Mouse (Mus musculus): ENCODE results near the gene Smtnl1. TPM values are rescaled to one million over a fixed set of nuclear protein-coding genes. Genes with fewer than 3 reads are reported as not detected.

The Smtnl1 gene
- total and polyA plus RNA-seq, 3 experiments, result not detected

- peak overlapping the region; percentile 88 for H3K9ac ChIP-seq (ENCODE audit: control insufficient read depth, low read depth, low read length, poor library complexity, severe bottlenecking)
- H3K4me1 ChIP-seq (ENCODE audit: control insufficient read depth in 1 of 2, insufficient read depth in 2 of 2, low read length in 2 of 2), result peaks cover 26 to 32% of the 10 kb centered on the region in 2 experiments
- H3K36me3 ChIP-seq (ENCODE audit: control insufficient read depth in 1 of 2, insufficient read depth in 2 of 2, low read length in 2 of 2), result peaks cover 6 to 43% of the 10 kb centered on the region in 2 experiments
- H3K27me3 ChIP-seq (ENCODE audit: control insufficient read depth in 1 of 2, insufficient read depth in 2 of 2, low read length in 2 of 2), result no peaks in the 10 kb centered on the region
- peak overlapping the region; percentile 91 for H3K27ac ChIP-seq (ENCODE audit: control insufficient read depth, low read depth, low read length)
- H3K9me3 ChIP-seq (replicated peaks; ENCODE audit: insufficient read depth, low read length), result no peaks in the 10 kb centered on the region
- H3K79me2 ChIP-seq (ENCODE audit: control insufficient read depth, insufficient read depth, low read length, poor library complexity), result peaks cover 58% of the 10 kb centered on the region
- peak; percentile 95 for DNase-seq (ENCODE audit: low read depth, low spot score)
- H3K4me3 ChIP-seq (ENCODE audit: control insufficient read depth in 1 of 2, insufficient read depth in 1 of 2, low read depth in 2 of 2, low read length in 2 of 2), result peak overlapping the region; percentile 78 to 96
- TF ChIP-seq BHLHE40 (IDR thresholded peaks at IDR 0.05; ENCODE audit: borderline replicate concordance, low read depth, low read length) (peak; percentile 60; the same call in 1 of the 2 replicates), SIN3A (IDR thresholded peaks at IDR 0.05; ENCODE audit: low read length) (peak; percentile 95), TAL1 (IDR thresholded peaks at IDR 0.05; ENCODE audit: low read length) (peak; percentile 92), ETS1 (IDR thresholded peaks at IDR 0.05; ENCODE audit: low read depth, low read length) (peak; percentile 91), MAX (IDR thresholded peaks at IDR 0.05; ENCODE audit: low read length) (peak; percentile 54; the same call in 1 of the 2 replicates), MAFK (IDR thresholded peaks at IDR 0.05; ENCODE audit: borderline replicate concordance, low read depth, low read length) (peak; percentile 49; the same call in 1 of the 2 replicates), CHD2 (IDR thresholded peaks at IDR 0.05; ENCODE audit: low read length) (0 out of 2 replicates have a peak, but pooled peaks have one; percentile 30), ZMIZ1 (IDR thresholded peaks at IDR 0.05; ENCODE audit: low read depth, low read length) (peak; percentile 89), CHD1 (IDR thresholded peaks at IDR 0.05; ENCODE audit: low read depth, low read length) (no peak; the same call in 1 of the 2 replicates), MAZ (IDR thresholded peaks at IDR 0.05; ENCODE audit: low read depth, low read length) (peak; percentile 98), ELF1 (IDR thresholded peaks at IDR 0.05; ENCODE audit: low read depth, low read length) (peak; percentile 46; the same call in 1 of the 2 replicates), RAD21 (IDR thresholded peaks at IDR 0.05; ENCODE audit: low read depth, low read length) (no peak), MXI1 (IDR thresholded peaks at IDR 0.05; ENCODE audit: low read depth, low read length) (no peak; the same call in none of the 2 replicates), ZC3H11A (IDR thresholded peaks at IDR 0.05; ENCODE audit: low read depth, low read length) (no peak), NRF1 (IDR thresholded peaks at IDR 0.05; ENCODE audit: insufficient read depth, low read depth, low read length, poor library complexity, severe bottlenecking) (no peak), TBP (IDR thresholded peaks at IDR 0.05; ENCODE audit: low read depth, low read length) (peak; percentile 82), HCFC1 (IDR thresholded peaks at IDR 0.05; ENCODE audit: low read depth, low read length) (0 out of 2 replicates have a peak, but pooled peaks have one; percentile 11), KAT2A (conservative IDR thresholded peaks at IDR 0.05; ENCODE audit: low read depth, low read length) (0 out of 2 replicates have a peak, but pooled peaks have one; percentile 45), GATA1 (IDR thresholded peaks at IDR 0.05; ENCODE audit: low read depth, low read length) (peak; percentile 92), UBTF (IDR thresholded peaks at IDR 0.05; ENCODE audit: borderline replicate concordance, insufficient read depth, low read depth, low read length) (no peak), TCF12 (IDR thresholded peaks at IDR 0.05; ENCODE audit: low read depth, low read length) (peak; percentile 98), MYB (IDR thresholded peaks at IDR 0.05; ENCODE audit: low read depth, low read length) (peak; percentile 57; the same call in 1 of the 2 replicates), POLR2A (IDR thresholded peaks at IDR 0.05; ENCODE audit: control insufficient read depth in 1 of 2, insufficient read depth in 1 of 2, low read depth in 1 of 2, low read length in 2 of 2, poor library complexity in 1 of 2) (peak; percentile 54 to 83), USF2 (IDR thresholded peaks at IDR 0.05; ENCODE audit: borderline replicate concordance in 1 of 2, insufficient read depth in 1 of 2, low read depth in 1 of 2, low read length in 2 of 2) (no peak), MEF2A (IDR thresholded peaks at IDR 0.05; ENCODE audit: extremely low read depth, insufficient replicate concordance, low read depth, low read length, poor library complexity, severe bottlenecking) (peak; percentile 15; the same call in 1 of the 2 replicates), MYC (IDR thresholded peaks at IDR 0.05; ENCODE audit: low read depth, low read length) (peak; percentile 72), RCOR1 (IDR thresholded peaks at IDR 0.05; ENCODE audit: low read depth, low read length) (peak; percentile 86), USF1 (IDR thresholded peaks at IDR 0.05; ENCODE audit: low read depth, low read length) (no peak), POLR2AphosphoS5 (IDR thresholded peaks at IDR 0.05; ENCODE audit: borderline replicate concordance, low read depth, low read length) (no peak), JUND (IDR thresholded peaks at IDR 0.05; ENCODE audit: low read depth, low read length) (peak; percentile 12; the same call in 1 of the 2 replicates), ZNF384 (IDR thresholded peaks at IDR 0.05; ENCODE audit: low read depth, low read length) (no peak), E2F4 (IDR thresholded peaks at IDR 0.05; ENCODE audit: borderline replicate concordance, low read depth, low read length) (0 out of 2 replicates have a peak, but pooled peaks have one; percentile 4), ZKSCAN1 (IDR thresholded peaks at IDR 0.05; ENCODE audit: low read depth, low read length) (no peak), EP300 (IDR thresholded peaks at IDR 0.05; ENCODE audit: low read depth in 1 of 2, low read length in 2 of 2) (peak; percentile 95 to 98), SMC3 (IDR thresholded peaks at IDR 0.05; ENCODE audit: low read depth, low read length) (0 out of 2 replicates have a peak, but pooled peaks have one; percentile 10), CTCF (IDR thresholded peaks at IDR 0.05 in 2 of 3, conservative IDR thresholded peaks at IDR 0.05 in 1 of 3; ENCODE audit: control insufficient read depth in 1 of 3, insufficient read depth in 1 of 3, low read depth in 2 of 3, low read length in 3 of 3, poor library complexity in 1 of 3, severe bottlenecking in 1 of 3) (no peak)
Observed at GRCm38 (mm10) chr2:84841905-84842304, 19.5 kb upstream of the Smtnl1 start.

Data from MEL (cell line).